Comparison of ENCODE assay signal across 8 mouse cellular contexts in the genomic region with DNA sequence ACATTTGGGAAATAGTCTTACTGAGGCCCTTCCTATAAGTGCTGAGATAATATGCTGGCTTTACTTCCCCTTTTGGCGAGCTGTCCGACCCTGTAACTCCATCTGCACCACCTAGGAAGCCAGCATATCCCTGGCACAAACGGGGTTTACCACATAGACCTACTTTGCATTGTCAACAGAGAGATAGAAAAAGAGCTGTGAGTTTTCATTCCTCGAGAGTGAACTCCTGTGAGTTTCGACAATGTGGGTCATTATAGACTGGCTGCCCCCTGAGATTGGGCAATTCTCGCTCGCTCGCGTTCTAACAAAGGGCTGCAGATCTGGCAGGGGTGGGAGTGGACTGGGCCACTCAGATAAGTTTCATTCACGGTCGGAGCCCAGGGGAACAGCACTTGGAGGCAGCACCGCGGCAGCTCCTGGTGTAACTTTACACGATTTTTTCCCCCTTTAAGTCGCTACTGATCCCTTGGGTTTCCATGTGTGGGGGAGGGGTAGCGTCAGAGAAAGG.
A peak's percentile ranks its signal among the peaks of the same experiment; 100 is the strongest.
DNase-seq lines count a peak whose midpoint lies in the region; ATAC-seq and TF ChIP-seq lines count a peak whose summit lies in the region.

No protein-coding gene starts in this region.

- H3K36me3 ChIP-seq in kidney, adult 2 months (ENCODE audit: control insufficient read depth, insufficient read depth, low read length), result no peaks in the 10 kb centered on the region
- H3K36me3 ChIP-seq in forebrain, embryonic 13.5 days (ENCODE audit: poor library complexity, severe bottlenecking), result no peaks in the 10 kb centered on the region
- H3K36me3 ChIP-seq in intestine, postnatal 0 days (ENCODE audit: control insufficient read depth, insufficient read depth), result no peaks in the 10 kb centered on the region
- no peaks in the 10 kb centered on the region for H3K36me3 ChIP-seq in midbrain, embryonic 10.5 days

- no peaks in the 10 kb centered on the region for H3K9me3 ChIP-seq in forebrain, embryonic 13.5 days (replicated peaks)
- no peaks in the 10 kb centered on the region for H3K9me3 ChIP-seq in intestine, postnatal 0 days (ENCODE audit: control insufficient read depth)
- H3K9me3 ChIP-seq in midbrain, embryonic 10.5 days (replicated peaks), result no peaks in the 10 kb centered on the region

- no peaks in the 10 kb centered on the region for H3K27me3 ChIP-seq in kidney, adult 2 months (replicated peaks; ENCODE audit: control insufficient read depth, insufficient read depth, low read length)
- H3K27me3 ChIP-seq in forebrain, embryonic 13.5 days, result peaks cover 9% of the 10 kb centered on the region
- H3K27me3 ChIP-seq in intestine, postnatal 0 days (replicated peaks; ENCODE audit: control insufficient read depth, insufficient read depth, low read length), result no peaks in the 10 kb centered on the region
- H3K27me3 ChIP-seq in midbrain, embryonic 10.5 days (ENCODE audit: low read depth, poor library complexity, severe bottlenecking), result peaks cover 31% of the 10 kb centered on the region

- peak; percentile 25 for DNase-seq in kidney, adult 2 months
- no peak for DNase-seq in kidney, postnatal 25 days
- DNase-seq in midbrain, embryonic 10.5 days (ENCODE audit: low spot score), result peak; percentile 61
- no peak for DNase-seq in urinary bladder, postnatal 10 days (ENCODE audit: low spot score)
- no peak for DNase-seq in left cerebral cortex, postnatal 14 days (ENCODE audit: low spot score in 2 of 2)
- no peak for DNase-seq in cerebellum, adult 18-20 months

- TF ChIP-seq CTCF in kidney, adult 2 months (conservative IDR thresholded peaks at IDR 0.05; ENCODE audit: insufficient read depth, insufficient read length, low read depth, low read length), result no peak
- no peak for TF ChIP-seq CTCF in intestine, postnatal 0 days (IDR thresholded peaks at IDR 0.05; ENCODE audit: low read depth)

- 26% methylated on average over 16 of the region's 16 CpGs for WGBS in kidney, adult 2 months
- under 1% methylated on average over 16 of the region's 16 CpGs for WGBS in forebrain, embryonic 13.5 days
- 17% methylated on average over 16 of the region's 16 CpGs for WGBS in intestine, postnatal 0 days
- 11% methylated on average over 16 of the region's 16 CpGs for WGBS in midbrain, embryonic 10.5 days

- no peak overlapping the region for H3K27ac ChIP-seq in kidney, adult 2 months (ENCODE audit: insufficient read depth, low read depth, low read length)
- H3K27ac ChIP-seq in forebrain, embryonic 13.5 days, result no peak overlapping the region; the same call in 1 of the 2 replicates
- no peak overlapping the region for H3K27ac ChIP-seq in intestine, postnatal 0 days (ENCODE audit: low read depth, low read length)
- peak overlapping the region; percentile 82 for H3K27ac ChIP-seq in midbrain, embryonic 10.5 days (replicated peaks)

- no peak overlapping the region for H3K4me3 ChIP-seq in kidney, adult 2 months (ENCODE audit: insufficient read depth, low read depth, low read length)
- peak overlapping the region; percentile 32 for H3K4me3 ChIP-seq in forebrain, embryonic 13.5 days
- peak overlapping the region; percentile 36 for H3K4me3 ChIP-seq in intestine, postnatal 0 days (ENCODE audit: low read depth, low read length)
- peak overlapping the region; percentile 44 for H3K4me3 ChIP-seq in midbrain, embryonic 10.5 days

- intact Hi-C loops in left cerebral cortex, postnatal 14 days (cut with DNase I), result no loop called here

- peak; percentile 80 for ATAC-seq in forebrain, embryonic 13.5 days
- 0 out of 2 replicates have a peak, but pooled peaks have one; percentile 34 for ATAC-seq in intestine, postnatal 0 days

- H3K4me2 ChIP-seq in forebrain, embryonic 13.5 days, result peak overlapping the region; percentile 61
- peak overlapping the region; percentile 67 for H3K4me2 ChIP-seq in intestine, postnatal 0 days (replicated peaks; ENCODE audit: low read depth)

- H3K4me1 ChIP-seq in kidney, adult 2 months (ENCODE audit: control insufficient read depth, insufficient read depth, low read length), result peaks cover 22% of the 10 kb centered on the region
- H3K4me1 ChIP-seq in forebrain, embryonic 13.5 days, result peaks cover 39% of the 10 kb centered on the region
- H3K4me1 ChIP-seq in intestine, postnatal 0 days (replicated peaks; ENCODE audit: control insufficient read depth, insufficient read depth, low read length), result peaks cover 11% of the 10 kb centered on the region; the same call in 1 of the 2 replicates
- H3K4me1 ChIP-seq in midbrain, embryonic 10.5 days, result peaks cover 58% of the 10 kb centered on the region

- peak overlapping the region; percentile 49 for H3K9ac ChIP-seq in forebrain, embryonic 13.5 days
- H3K9ac ChIP-seq in intestine, postnatal 0 days (ENCODE audit: low read depth, low read length), result peak overlapping the region; percentile 26; the same call in 1 of the 2 replicates

- no peak for TF ChIP-seq POLR2A in kidney, adult 2 months (IDR thresholded peaks at IDR 0.05; ENCODE audit: low read depth, low read length)

Comparison
In these comparisons a context has a peak if more than half of its experiments do, and no peak if none do; other contexts are left out.
1. DNase-seq: peak in kidney, adult 2 months (single experiment) and midbrain, embryonic 10.5 days (single experiment); none in kidney, postnatal 25 days (0 of 2), urinary bladder, postnatal 10 days (single experiment), left cerebral cortex, postnatal 14 days (0 of 2) and cerebellum, adult 18-20 months (0 of 2).